Mouse (Mus musculus) adrenal gland, postnatal 14 days (tissue): ENCODE data around the gene Ccdc18. TPM values are rescaled to one million over a fixed set of nuclear protein-coding genes. Genes with fewer than 3 reads are reported as not detected.
"Not testable (repeated sequence)": the region's sequence is repeated elsewhere in the genome, so short reads cannot be mapped to it uniquely, and the experiment has no call there.

Source experiments
- DNase-seq: peaks from one replicate; pipeline ENCODE4 v3.0.0; 2021; ENCODE audit warnings: mixed read lengths
- long read RNA-seq, 2 experiments: library from polyadenylated mRNA; stranded (forward); transcript quantifications; one replicate each; pipeline ENCODE4 v2.0.0; 2021
- total RNA-seq: library from RNA; stranded (reverse); gene quantifications from 2 replicates; pipeline ENCODE4 v1.2.3, GENCODE M21; 2021

Gene Ccdc18
- 2.3 and 2.6 TPM in 2 replicates for total RNA-seq
- long read RNA-seq, experiment 1, full-length matches to known transcripts = 1 of 2 reads
- long read RNA-seq, experiment 1, partial matches to known transcripts = 0 of 2 reads
- long read RNA-seq, experiment 1, other reads (novel, unspliced or antisense) = 1 of 2 reads
- long read RNA-seq, experiment 2, partial matches to known transcripts = 0 of 1 reads
- long read RNA-seq, experiment 2, other reads (novel, unspliced or antisense) = 1 of 1 reads

DNA sequence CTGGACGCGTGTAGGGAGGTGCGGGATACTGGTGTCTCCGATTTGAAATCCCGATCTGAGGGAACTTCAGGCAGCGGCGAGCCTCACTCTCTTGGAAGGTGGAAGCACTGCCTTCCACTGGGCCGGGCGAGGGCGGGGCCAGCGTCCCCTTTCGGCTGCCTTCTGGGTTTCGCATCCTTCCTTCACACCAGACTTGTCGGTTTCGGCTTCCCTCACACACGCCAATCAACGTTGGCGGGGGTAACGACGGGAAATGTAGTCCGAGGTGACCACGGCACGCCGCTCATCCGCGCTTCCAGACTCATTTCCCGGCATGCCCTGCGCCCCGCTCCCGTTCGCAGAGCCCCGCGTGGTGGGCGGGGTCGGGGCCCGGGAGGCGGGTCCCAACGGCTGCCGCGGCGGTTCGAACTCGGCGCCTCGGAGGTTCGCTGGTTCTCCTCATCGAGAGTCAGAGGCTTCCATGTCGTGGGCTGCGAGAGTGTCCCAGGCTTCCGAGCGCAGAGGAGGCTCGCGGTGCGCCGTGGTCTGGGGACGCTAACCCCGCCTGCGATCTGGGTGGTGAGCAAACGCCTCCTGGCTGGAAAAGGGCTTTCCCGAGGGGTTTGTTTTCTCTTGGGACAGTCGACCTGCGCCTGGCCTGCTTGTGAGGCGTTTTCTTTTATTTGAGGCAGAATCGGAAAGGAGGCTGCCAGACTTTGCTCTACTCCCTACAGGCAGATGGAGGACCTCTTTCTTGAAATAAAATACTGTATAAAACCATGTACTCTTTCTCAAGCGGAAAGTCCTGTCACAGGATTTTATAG, at the start of gene Ccdc18, which contains the start of gene Tmed5:
Ccdc18 (plus strand) TSS at position 435 of the 803 bp plus-strand sequence.
Tmed5 (minus strand) TSS at position 180 of the 803 bp plus-strand sequence.
- DNase-seq = peak; percentile 98

DNA sequence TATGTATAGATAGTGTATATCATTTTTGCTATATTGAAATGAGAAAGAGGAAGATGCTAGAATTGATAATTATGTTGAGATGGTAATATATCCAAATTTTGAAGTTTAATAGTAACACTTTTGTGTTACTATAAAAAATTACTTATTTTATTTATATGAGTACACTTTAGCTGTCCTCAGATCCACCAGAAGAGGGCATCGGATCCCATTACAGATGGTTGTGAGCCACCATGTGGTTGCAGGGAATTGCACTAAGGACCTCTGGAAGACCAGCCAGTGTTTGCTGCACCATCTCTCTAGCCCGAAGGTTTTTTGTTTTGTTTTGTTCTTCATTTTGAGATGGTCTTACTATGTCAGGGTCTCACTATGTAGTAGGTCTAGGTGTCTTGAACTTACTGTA, 47.2 kb upstream of the Ccdc18 start:
- no peak for DNase-seq

DNA sequence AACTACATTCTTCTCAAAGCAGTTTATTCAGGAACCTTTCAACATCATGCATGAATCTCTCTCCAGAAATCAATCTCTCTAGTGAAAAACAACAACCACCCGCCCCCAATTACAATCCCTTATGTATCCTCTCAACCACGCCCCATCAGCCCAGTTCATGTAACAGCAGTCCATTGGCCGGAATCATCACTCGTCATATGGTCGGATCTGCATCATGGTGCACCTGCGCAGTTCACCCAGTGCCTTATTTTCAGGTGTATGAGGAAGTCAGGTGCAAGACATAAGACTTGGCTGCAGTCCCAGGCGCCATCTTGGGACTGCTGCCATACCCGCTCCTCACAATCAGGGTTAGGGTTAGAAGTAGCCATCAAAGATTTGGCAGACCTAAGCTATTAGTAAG, 39.9 kb upstream of the Ccdc18 start:
- not testable (repeated sequence) for DNase-seq

DNA sequence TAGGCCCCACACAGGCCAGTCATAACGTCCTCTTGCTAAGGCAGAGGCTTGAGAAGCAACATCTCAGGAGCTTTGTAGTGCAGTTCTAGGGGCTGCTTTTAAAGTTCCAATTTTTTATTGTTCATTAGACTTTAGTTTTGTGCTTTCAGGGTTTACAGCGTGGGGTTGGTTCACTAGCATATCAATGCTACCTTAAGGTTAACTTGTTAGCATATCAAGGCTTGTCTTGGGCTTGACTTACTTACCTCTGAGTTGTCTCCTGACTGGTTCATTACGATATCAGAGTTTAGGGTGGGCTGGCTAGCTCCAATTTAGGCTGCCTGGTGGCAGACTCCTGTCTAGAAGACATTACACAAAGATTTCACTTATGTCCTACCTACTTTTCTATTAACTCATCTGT, 35.0 kb upstream of the Ccdc18 start:
- no peak for DNase-seq

DNA sequence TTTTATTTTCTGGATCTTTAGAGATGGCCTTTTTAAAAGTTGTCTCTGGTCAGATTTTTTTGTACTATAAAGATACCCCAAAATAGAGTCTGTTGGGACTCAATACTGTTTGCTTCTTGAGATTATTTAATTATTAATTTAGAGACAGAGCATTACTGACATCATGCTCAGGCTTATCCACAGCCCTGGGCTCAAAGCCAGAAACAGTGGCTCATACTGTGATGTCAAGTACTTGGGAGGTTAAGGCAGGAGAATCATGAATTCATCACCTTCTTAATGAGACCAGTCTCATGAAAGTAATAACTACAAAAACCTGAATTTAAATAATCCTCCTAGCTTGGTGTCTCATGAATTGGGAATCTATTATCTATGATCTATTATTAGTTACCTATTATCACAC, 32.5 kb upstream of the Ccdc18 start:
- peak; percentile 53 for DNase-seq

DNA sequence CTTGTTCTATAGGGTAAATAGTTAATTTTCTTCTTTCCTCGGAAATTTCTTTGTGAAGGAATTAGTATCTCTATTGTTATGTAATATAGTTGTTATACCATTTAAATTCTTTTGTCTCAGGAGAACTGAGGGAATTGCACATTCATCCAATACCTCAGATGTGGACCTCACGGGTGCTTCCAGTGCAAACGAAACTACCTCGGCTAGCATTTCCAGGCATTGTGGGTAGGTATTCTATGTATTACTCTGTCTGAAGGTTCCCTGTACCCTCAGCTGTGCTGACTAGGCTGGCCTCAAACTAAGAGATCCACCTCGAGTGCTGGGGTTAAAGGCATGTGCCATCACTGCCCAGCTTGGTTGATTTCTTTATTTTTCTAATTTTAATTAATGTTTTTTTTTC, 28.4 kb upstream of the Ccdc18 start:
- no peak for DNase-seq

DNA sequence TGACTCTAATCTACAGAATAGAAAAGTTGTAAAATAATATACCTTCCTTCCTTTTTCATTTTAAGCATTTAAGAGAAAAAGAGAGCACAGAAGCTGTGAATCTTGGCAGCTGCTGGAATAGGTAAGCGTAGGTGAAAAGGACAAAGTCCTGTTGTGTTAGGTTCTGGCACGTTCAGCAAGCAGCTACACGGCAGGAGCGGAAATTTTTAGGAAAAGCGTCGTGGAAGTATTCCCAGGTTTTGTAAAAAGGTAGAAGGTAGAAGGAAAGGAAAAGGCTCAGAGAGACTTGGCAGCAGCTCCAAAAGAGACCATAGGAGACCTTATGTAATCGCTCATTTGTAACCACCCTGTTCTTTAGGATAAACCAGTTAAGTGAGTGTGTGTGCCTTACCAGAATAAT, 23.3 kb upstream of the Ccdc18 start:
- DNase-seq = no peak

DNA sequence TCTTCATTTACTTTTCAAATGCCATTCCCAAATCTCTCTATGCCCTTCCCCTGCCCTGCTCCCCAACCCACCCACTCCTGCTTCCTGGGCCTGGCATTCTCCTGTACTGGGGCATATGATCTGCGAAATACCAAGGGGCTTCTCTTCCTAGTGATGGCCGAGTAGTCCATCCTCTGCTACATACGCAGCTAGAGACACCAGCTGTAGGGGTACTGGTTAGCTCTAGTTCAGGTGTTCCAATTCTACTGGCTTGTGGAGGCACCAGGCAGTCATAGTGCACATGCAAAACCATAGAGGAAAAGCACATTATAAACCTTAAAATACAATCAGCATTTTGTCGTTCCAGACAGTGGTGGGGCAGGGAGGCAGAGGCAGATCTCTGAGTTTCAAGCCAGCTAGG, 15.0 kb upstream of the Ccdc18 start:
- no peak for DNase-seq

DNA sequence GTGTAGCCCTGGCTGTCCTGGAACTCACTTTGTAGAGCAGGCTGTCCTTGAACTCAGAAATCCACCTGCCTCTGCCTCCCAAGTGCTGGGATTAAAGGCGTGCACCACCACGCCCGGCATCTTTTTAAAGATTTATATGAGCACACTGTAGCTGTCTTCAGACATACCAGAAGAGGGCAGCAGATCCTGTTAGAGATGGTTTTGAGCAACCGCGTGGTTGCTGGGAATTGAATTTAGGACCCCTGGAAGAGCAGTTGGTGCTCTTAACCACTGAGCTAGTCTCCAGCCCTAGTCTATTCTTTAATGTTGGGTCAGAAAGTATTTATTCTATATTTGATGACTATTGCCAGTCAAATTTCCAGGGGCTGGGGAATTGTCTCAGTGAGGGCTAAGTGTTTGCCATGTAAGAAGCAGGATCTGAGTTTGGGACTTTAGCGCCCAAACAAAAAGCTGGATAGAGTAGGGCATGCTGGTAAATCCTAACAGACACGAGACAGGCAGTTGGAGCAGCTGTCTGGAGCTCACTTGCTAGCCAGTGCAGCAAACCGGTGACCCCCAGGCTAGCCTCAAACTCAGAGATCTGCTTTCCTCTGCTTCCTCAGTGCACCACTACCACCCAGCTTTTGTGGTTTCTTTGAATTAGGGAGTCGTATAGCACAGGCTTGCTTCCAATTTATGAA, 12.3 kb upstream of the Ccdc18 start:
- no peak for DNase-seq

DNA sequence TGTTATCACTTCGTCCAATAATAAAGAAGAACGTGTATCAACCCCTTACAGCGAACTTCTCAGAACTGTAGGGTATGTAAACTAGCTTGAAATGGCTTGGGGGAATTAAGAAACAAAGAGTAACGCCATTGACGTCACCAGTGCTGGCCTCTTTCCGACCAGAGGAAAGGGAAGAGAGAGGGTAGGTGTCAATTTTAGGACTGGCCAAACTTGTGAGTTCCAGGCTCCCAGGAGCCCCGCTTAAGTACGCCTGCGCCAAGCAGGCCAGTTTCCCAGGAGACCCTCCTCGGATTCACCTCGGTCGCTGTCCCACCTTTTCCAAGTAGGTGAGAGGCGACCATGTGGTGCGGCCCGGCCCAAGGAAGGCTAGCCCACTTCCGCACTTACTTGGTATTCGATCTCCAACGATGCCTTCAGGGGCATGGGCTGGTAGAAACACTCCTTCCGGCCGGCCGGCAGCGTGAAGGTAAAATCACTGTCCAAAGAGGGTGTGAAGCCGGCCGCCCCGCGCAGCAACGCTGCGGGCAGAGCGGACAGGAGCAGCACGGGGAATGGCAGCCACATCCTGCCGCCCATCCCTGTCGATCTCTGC, 730 bp upstream of the Ccdc18 start:
- DNase-seq = peak; percentile 75

DNA sequence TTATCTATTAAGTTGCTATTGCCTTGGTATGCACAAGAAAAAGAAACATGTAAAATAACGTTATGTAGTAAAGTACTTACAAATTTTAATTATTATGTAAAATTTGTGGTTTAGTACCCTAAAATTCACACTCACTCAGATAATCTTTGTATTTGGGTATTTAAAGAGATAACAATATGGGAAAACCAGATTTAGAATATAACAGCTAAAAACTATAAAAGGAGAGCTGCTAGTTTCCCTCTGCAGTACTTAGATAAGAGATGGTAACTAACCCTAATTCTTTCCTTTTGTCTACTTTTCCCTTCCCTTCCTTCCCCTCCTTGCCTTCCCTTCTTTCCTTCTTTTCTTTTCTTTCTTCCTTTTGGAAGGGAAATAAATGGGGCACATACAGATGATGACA, 19.9 kb downstream of the Ccdc18 start:
- DNase-seq = no peak

DNA sequence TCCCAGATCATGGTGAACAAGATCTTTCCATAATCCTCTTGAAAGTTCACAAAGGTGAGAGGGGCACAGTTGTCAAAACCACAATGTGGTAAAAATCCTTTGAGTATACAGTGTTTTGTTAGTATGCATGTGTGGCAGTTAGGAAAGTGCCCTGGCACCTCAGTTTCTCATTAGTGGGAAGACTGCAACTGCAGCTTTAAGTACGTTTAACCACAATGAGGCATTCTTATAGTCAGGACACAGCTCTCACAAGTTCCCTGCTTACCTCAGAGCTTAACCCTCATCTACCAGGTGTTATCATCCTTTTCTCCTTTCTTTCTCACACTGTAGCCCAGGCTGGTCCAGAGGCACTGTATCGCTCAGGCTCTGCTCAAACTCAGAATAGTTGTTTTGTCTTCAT, 28.1 kb downstream of the Ccdc18 start:
- DNase-seq = no peak

DNA sequence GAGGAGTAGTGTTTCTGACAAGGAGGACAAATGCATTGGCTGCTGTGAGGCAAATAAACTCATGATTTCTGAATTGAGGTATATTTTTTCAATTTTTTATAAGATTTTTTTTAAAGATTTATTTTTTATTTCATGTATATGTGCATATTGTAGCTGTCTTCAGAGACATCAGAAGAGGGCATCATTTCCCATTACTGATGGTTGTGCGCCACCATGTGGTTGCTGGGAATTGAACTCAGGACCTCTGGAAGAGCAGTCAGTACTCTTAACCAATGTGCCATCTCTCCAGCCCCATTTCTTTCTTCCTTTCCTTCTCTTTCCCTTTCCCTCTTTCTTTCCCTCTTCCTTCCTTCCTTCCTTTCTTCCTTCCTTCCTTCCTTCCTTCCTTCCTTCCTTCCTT, 31.0 kb downstream of the Ccdc18 start:
- peak; percentile 41 for DNase-seq

DNA sequence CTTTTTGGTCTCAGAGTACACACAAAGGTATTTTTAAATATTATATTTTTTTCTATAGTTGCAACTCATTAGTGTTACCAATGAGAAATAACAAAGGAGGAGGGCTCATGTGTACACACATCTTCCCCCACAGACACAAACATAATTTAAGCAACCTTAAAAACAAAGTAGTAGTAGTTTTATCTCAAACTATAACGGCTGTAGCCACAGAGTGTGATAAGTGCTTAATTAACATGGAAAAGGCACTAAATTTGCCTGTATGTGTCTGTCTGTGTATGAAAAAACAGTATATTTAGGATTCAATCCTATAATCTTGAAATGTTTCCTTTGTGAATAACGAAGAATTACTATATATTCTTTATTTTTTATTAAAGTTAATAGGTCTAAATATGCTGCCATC, 51.4 kb downstream of the Ccdc18 start:
- no peak for DNase-seq

DNA sequence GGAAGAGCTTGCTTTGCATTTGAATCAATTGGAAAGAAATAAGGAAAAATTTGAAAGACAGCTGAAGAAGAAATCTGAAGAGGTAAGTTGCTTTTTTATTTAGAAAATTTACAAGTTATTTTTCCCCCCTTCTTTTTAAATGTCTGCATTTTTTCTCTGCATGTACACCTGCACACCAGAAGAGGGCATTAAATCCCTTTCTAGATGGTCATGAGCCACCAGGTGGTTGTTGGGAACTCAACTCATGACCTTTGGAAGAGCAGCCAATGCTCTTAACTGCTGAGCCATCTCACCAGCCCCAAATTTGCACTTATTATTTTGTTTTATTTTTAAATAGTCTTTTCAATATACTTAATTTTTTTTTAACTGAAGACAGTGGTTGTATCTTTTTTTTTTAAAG, 56.3 kb downstream of the Ccdc18 start:
- DNase-seq = no peak

DNA sequence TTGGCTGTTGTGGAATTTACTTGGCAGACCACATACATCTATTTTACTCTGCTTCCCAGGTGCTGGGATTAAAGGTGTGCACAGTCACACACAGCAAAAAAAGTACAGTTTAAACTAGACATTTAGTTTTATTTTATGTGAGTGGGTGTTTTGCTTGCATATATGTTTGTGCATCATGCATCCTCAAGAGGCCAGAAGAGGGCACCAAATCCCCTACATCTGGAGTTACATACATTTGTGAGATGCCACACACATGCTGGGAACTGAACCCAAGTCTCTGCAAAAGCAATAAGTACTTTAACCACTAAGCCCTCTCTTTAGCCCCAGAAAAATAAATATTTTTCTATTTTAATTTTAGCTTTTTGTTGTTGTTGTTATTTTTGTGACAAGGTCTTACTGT, 73.3 kb downstream of the Ccdc18 start:
- no peak for DNase-seq

DNA sequence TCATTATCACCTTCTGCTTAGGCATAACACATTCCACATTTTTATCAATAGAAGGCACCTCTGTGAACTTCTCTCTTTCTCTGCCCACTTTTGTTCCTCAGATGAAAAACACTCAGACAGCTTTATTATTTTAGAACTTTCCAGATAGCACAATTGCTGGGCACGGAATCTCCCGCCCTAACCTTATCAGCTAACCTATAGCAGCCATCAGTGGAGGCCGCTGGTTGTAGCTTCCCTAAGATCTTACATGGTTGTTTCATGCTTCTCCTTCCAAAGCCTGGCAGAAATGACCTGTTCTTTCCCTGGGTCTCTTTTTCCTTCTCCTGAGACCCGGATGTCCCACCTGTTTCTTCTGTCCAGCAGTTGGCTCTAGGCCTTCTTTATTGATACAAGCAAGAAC, 78.8 kb downstream of the Ccdc18 start:
- DNase-seq = no peak

DNA sequence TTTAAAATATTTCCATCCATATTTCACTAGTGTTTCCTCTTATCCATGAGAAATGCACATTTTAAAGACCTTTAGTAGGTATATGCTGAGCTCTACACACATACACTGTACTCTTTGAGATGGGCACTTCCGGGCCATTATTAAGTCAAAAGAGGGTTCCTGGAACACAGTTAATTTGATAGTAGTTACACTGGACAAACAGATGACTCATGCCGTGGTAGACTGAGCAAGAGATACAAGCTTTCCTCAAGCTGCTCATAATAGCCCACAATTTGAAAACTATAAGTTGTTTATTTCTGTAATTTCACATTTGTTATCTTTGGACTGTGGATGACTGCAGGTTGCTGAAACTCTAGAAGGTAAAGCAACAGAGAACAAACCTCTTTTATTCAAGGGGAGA, 82.3 kb downstream of the Ccdc18 start:
- no peak for DNase-seq

DNA sequence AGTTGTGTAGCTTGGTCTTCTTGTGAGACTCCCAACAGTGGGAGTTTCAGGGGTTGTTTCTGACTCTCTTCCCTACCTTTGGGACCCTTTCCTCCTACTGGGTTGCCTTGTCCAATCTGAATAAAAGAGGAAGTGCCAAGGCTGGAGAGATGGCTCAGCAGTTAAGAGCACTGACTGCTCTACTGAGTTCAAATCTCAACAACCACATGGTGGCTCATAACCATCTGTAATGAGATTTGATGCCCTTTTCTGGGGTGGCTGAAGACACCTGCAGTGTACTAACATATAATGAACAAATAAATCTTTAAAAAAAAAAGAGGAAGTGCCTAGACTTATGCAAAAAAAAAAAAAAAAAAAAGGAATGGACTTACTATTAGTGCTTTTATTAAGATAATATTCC, 91.4 kb downstream of the Ccdc18 start:
- DNase-seq = no peak

DNA sequence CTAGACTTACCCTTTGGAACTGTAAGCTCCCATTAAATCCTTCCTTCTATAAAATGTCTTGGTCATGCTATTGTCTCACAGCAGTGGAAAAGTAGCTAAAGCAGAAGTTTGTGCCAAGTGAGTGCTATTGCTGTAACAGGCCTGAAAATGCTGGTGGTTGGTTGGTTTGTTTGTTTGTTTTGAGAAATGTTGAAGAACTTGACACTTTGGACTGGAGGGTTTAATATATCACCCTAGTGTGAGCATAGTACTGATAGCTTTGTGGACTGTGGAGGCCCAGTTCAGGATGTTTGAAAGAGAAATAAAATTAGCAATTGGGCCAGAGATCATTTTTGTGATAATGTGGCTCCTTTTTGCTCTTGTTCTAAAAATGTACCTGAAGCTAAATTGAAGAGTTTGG, 93.5 kb downstream of the Ccdc18 start:
- no peak for DNase-seq

DNA sequence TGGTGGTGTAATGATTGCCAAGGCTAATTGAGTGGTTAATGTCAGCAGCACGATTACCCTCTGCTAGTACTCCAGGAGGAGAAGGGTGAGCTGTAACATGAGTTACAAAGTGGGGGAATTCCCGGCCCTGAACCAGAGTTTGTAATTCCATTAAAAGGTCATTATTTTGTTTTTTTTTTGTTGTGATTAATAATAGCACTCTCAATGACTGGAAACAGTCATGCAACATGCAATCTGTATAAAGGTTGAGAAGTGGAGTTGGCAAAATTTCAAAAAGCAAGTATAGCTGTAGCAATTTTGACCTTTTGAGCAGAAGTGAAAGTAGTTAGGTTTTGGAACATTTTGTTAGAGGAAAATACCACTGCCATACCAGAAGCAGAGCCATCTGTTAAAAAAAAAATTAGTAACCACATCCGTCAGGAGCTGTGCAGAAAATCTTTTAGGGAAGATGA, 113.7 kb downstream of the Ccdc18 start:
- peak; percentile 63 for DNase-seq

DNA sequence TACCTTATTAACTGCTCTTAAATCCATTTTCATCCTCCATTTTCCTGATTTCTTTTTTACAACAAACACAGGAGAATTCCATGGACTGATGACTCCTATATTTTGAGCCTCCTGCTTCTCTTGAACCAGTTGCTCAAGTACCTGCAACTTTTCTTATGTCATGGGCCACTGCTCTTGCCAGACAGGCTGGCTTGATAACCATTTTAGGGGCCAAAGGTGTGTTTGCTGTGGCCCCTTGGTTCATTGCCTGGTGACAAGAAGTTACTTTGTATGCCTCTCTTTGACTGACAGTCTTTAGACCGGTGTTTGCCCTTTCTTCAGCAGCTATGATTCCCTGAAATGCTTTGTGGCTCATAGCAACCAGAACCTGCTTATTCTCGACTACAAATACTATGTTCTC, 117.4 kb downstream of the Ccdc18 start:
- no peak for DNase-seq

DNA sequence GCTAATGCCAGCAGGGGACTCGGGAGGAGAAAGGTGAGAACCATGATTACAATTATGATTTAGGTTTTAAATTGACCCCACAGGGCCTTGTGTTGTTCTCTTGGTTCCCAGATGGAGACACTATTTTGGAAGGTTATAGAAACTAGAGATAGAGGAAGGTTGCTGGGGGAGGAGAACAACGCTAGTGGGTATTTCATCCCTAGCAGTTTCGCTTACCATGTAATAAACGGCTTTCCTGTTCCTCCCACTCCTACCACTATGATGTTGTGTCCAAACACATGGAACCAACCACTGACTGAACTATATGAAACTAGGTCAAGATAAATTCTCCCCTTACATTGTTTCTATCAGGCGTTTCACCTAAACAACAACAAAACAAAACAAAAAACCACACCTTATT, 122.6 kb downstream of the Ccdc18 start:
- DNase-seq = no peak
